Mouse (Mus musculus) lung, adult 2 months (tissue): ENCODE results near the gene Zfp653.

Experiments used
- CTCF ChIP-seq: fragments of 200-500 bp; IDR thresholded peaks from 2 replicates; pipeline ENCODE4 v1.5.1; 2011; ENCODE audit warnings: mild to moderate bottlenecking, low read length, control low read depth; ENCODE audit not compliant: insufficient read depth
- POLR2A ChIP-seq: fragments of 200-500 bp; IDR thresholded peaks from 2 replicates; pipeline ENCODE4 v1.6.1; 2011; ENCODE audit warnings: low read depth, mild to moderate bottlenecking, control low read depth, low read length, borderline replicate concordance; ENCODE audit errors: extremely low read depth

DNA sequence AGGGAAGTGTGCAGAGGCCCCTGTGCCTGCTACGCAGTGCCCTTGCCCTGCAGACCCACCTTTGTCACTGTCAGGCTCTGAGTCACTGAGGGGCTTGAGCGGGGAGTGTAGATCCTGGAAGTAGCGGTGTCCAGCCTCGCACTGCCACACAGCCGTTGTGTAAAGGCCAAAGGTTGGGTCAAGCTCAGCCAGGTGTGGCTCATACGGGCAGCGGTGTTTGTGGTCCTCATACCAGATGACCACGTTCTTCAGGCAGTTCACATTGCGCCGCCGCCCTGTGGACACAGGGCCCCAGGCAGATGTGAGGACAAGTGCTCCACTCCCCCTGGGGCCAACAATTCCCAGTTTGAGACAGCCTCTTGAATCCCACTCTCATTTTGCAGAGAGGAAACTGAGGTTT lies 5.5 kb downstream of the Zfp653 start:
- TF ChIP-seq CTCF = no peak
- no peak for TF ChIP-seq POLR2A
